Mouse (Mus musculus): ENCODE data around the gene Lmna. TPM values are rescaled to one million over a fixed set of nuclear protein-coding genes. Genes with fewer than 3 reads are reported as not detected.

Gene Lmna
- polyA plus RNA-seq, 1 experiment from 2014 or later = 92.5 TPM

GRCm38 (mm10) chr3:88493706-88494582 is 15.8 kb downstream of the Lmna start:
- WGBS = 60% methylated on average over 11 of the region's 11 CpGs
- no peak for TF ChIP-seq CTCF (IDR thresholded peaks at IDR 0.05; ENCODE audit: low read depth)

GRCm38 (mm10) chr3:88487396-88487795 is 22.4 kb downstream of the Lmna start:
- no peak for ATAC-seq
- Histone ChIP-seq H3K4me3 (ENCODE audit: low read depth, low read length) (no peak overlapping the region), H3K36me3 (ENCODE audit: control insufficient read depth, insufficient read depth) (peaks cover 42% of the 10 kb centered on the region), H3K9ac (ENCODE audit: low read depth, low read length) (no peak overlapping the region), H3K9me3 (ENCODE audit: control insufficient read depth) (no peaks in the 10 kb centered on the region), H3K4me1 (replicated peaks; ENCODE audit: control insufficient read depth, insufficient read depth, low read length) (peaks cover 12% of the 10 kb centered on the region), H3K4me2 (replicated peaks; ENCODE audit: low read depth) (no peak overlapping the region), H3K27me3 (replicated peaks; ENCODE audit: control insufficient read depth, insufficient read depth, low read length) (peaks cover 6% of the 10 kb centered on the region; the same call in 1 of the 2 replicates), H3K27ac (ENCODE audit: low read depth, low read length) (no peak overlapping the region)
- no peak for TF ChIP-seq CTCF (IDR thresholded peaks at IDR 0.05; ENCODE audit: low read depth)
- WGBS = 88% methylated on average over 1 of the region's 1 CpGs

More at GRCm38 (mm10) chr3:88493706-88494582, 15.8 kb downstream of the Lmna start:
- peaks cover 11% of the 10 kb centered on the region; the same call in 1 of the 2 replicates for H3K36me3 ChIP-seq (ENCODE audit: control insufficient read depth, insufficient read depth)
- H3K9me3 ChIP-seq (ENCODE audit: control insufficient read depth) = no peaks in the 10 kb centered on the region
- H3K4me1 ChIP-seq (replicated peaks; ENCODE audit: control insufficient read depth, insufficient read depth, low read length) = peaks cover 36% of the 10 kb centered on the region
- no peaks in the 10 kb centered on the region for H3K27me3 ChIP-seq (replicated peaks; ENCODE audit: control insufficient read depth, insufficient read depth, low read length)
- ATAC-seq = no peak
- H3K4me2 ChIP-seq (replicated peaks; ENCODE audit: low read depth) = peak overlapping the region; percentile 74; the same call in 1 of the 2 replicates
- H3K4me3 ChIP-seq (ENCODE audit: low read depth, low read length) = no peak overlapping the region
- H3K27ac ChIP-seq (ENCODE audit: low read depth, low read length) = peak overlapping the region; percentile 89; the same call in 1 of the 2 replicates
- H3K9ac ChIP-seq (ENCODE audit: low read depth, low read length) = no peak overlapping the region

GRCm38 (mm10) chr3:88486887-88487286 is 22.9 kb downstream of the Lmna start:
- TF ChIP-seq CTCF (IDR thresholded peaks at IDR 0.05; ENCODE audit: low read depth) = no peak
- no peak for ATAC-seq
- no peak overlapping the region for H3K27ac ChIP-seq (ENCODE audit: low read depth, low read length)
- H3K36me3 ChIP-seq (ENCODE audit: control insufficient read depth, insufficient read depth) = peaks cover 47% of the 10 kb centered on the region
- H3K4me2 ChIP-seq (replicated peaks; ENCODE audit: low read depth) = no peak overlapping the region
- peaks cover 6% of the 10 kb centered on the region; the same call in 1 of the 2 replicates for H3K27me3 ChIP-seq (replicated peaks; ENCODE audit: control insufficient read depth, insufficient read depth, low read length)
- H3K4me1 ChIP-seq (replicated peaks; ENCODE audit: control insufficient read depth, insufficient read depth, low read length) = peaks cover 10% of the 10 kb centered on the region; the same call in 1 of the 2 replicates
- no peak overlapping the region for H3K4me3 ChIP-seq (ENCODE audit: low read depth, low read length)
- WGBS = 80% methylated on average over 4 of the region's 4 CpGs
- no peaks in the 10 kb centered on the region for H3K9me3 ChIP-seq (ENCODE audit: control insufficient read depth)
- H3K9ac ChIP-seq (ENCODE audit: low read depth, low read length) = no peak overlapping the region

- no peak for ATAC-seq
These were observed 23.7 kb downstream of the Lmna start for GRCm38 (mm10) chr3:88486043-88486442.

GRCm38 (mm10) chr3:88484597-88485316 is 25.0 kb downstream of the Lmna start:
- 61% methylated on average over 39 of the region's 39 CpGs for WGBS
- H3K27ac ChIP-seq (ENCODE audit: low read depth, low read length) = no peak overlapping the region
- ATAC-seq = no peak
- 0 out of 2 replicates have a peak, but pooled peaks cover 4% of the 10 kb centered on the region for H3K4me1 ChIP-seq (replicated peaks; ENCODE audit: control insufficient read depth, insufficient read depth, low read length)
- peaks cover 6% of the 10 kb centered on the region; the same call in 1 of the 2 replicates for H3K27me3 ChIP-seq (replicated peaks; ENCODE audit: control insufficient read depth, insufficient read depth, low read length)
- H3K9me3 ChIP-seq (ENCODE audit: control insufficient read depth) = no peaks in the 10 kb centered on the region
- no peak for TF ChIP-seq CTCF (IDR thresholded peaks at IDR 0.05; ENCODE audit: low read depth)
- H3K4me2 ChIP-seq (replicated peaks; ENCODE audit: low read depth) = no peak overlapping the region; the same call in 1 of the 2 replicates
- H3K4me3 ChIP-seq (ENCODE audit: low read depth, low read length) = no peak overlapping the region
- H3K9ac ChIP-seq (ENCODE audit: low read depth, low read length) = no peak overlapping the region
- peaks cover 54% of the 10 kb centered on the region for H3K36me3 ChIP-seq (ENCODE audit: control insufficient read depth, insufficient read depth)

More at GRCm38 (mm10) chr3:88486043-88486442, 23.7 kb downstream of the Lmna start:
- Histone ChIP-seq H3K9ac (ENCODE audit: low read depth, low read length) (no peak overlapping the region), H3K4me3 (ENCODE audit: low read depth, low read length) (no peak overlapping the region), H3K9me3 (ENCODE audit: control insufficient read depth) (no peaks in the 10 kb centered on the region), H3K36me3 (ENCODE audit: control insufficient read depth, insufficient read depth) (peaks cover 53% of the 10 kb centered on the region), H3K4me1 (replicated peaks; ENCODE audit: control insufficient read depth, insufficient read depth, low read length) (peaks cover 10% of the 10 kb centered on the region; the same call in 1 of the 2 replicates), H3K27me3 (replicated peaks; ENCODE audit: control insufficient read depth, insufficient read depth, low read length) (peaks cover 6% of the 10 kb centered on the region; the same call in 1 of the 2 replicates), H3K27ac (ENCODE audit: low read depth, low read length) (no peak overlapping the region), H3K4me2 (replicated peaks; ENCODE audit: low read depth) (no peak overlapping the region)
- TF ChIP-seq CTCF (IDR thresholded peaks at IDR 0.05; ENCODE audit: low read depth) = no peak
- 89% methylated on average over 5 of the region's 5 CpGs for WGBS

- no peak for ATAC-seq
- Histone ChIP-seq H3K27ac (ENCODE audit: low read depth, low read length) (no peak overlapping the region), H3K4me1 (replicated peaks; ENCODE audit: control insufficient read depth, insufficient read depth, low read length) (no peaks in the 10 kb centered on the region), H3K9me3 (ENCODE audit: control insufficient read depth) (no peaks in the 10 kb centered on the region), H3K36me3 (ENCODE audit: control insufficient read depth, insufficient read depth) (peaks cover 54% of the 10 kb centered on the region), H3K4me3 (ENCODE audit: low read depth, low read length) (no peak overlapping the region), H3K4me2 (replicated peaks; ENCODE audit: low read depth) (no peak overlapping the region), H3K9ac (ENCODE audit: low read depth, low read length) (no peak overlapping the region), H3K27me3 (replicated peaks; ENCODE audit: control insufficient read depth, insufficient read depth, low read length) (peaks cover 6% of the 10 kb centered on the region; the same call in 1 of the 2 replicates)
- 10% methylated on average over 5 of the region's 5 CpGs for whole genome bisulfite sequencing
- TF ChIP-seq CTCF (IDR thresholded peaks at IDR 0.05; ENCODE audit: low read depth) = peak; percentile 96
These were observed 26.1 kb downstream of the Lmna start for GRCm38 (mm10) chr3:88483621-88484020.
